Mouse (Mus musculus) ES-E14 (cell line): ENCODE results near the gene Pnpla7.

Experiments
- CHD2 ChIP-seq: IDR thresholded peaks from 2 replicates; pipeline ENCODE4 v1.6.1; 2014; ENCODE audit warnings: mild to moderate bottlenecking, low read depth, low read length, inconsistent platforms
- HCFC1 ChIP-seq: IDR thresholded peaks from 2 replicates; pipeline ENCODE4 v1.6.1; 2012; ENCODE audit warnings: low read length, inconsistent platforms, borderline replicate concordance; ENCODE audit not compliant: insufficient read depth
- MAFK ChIP-seq: IDR thresholded peaks from 2 replicates; pipeline ENCODE4 v1.6.1; 2014; ENCODE audit warnings: mild to moderate bottlenecking, low read depth, low read length, inconsistent platforms; ENCODE audit not compliant: insufficient read depth
- ZC3H11A ChIP-seq: IDR thresholded peaks from 2 replicates; pipeline ENCODE4 v1.6.1; 2012; ENCODE audit warnings: low read depth, mild to moderate bottlenecking, inconsistent platforms, low read length, borderline replicate concordance

DNA sequence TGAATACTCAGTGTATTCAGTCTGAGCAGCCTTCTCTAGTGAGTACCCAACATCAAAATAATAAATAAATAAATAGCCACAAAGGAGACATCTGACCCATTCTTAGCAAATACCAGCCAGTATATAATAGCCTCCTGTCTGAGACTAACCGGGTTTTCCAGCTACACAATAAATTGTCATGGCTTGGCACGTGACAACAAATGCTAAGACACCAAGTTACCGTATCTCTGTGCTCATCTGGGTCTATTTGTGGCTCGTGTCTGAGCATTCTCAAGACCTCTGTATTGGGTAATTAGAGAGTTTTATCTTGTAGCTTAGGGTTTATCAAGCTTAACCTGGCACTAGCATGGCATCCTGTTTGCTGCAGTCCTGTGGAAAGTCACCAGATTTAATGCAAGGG lies 33.7 kb upstream of the Pnpla7 start:
- TF ChIP-seq HCFC1, result no peak
- no peak for TF ChIP-seq CHD2
- TF ChIP-seq ZC3H11A, result no peak
- no peak for TF ChIP-seq MAFK
